Mouse (Mus musculus) thymus, postnatal 4 days (tissue): ENCODE results near the gene Cacna1s.

Source experiments
- DNase-seq: peaks from one replicate; pipeline ENCODE4 v3.0.0; 2021

Cacna1s gene

GRCm38 (mm10) chr1:136138191-136138830 lies 85.8 kb downstream of the Cacna1s start:
- DNase-seq: no peak

- DNase-seq: peak; percentile 85
Observed at GRCm38 (mm10) chr1:136139990-136140640, 87.6 kb downstream of the Cacna1s start.

DNA sequence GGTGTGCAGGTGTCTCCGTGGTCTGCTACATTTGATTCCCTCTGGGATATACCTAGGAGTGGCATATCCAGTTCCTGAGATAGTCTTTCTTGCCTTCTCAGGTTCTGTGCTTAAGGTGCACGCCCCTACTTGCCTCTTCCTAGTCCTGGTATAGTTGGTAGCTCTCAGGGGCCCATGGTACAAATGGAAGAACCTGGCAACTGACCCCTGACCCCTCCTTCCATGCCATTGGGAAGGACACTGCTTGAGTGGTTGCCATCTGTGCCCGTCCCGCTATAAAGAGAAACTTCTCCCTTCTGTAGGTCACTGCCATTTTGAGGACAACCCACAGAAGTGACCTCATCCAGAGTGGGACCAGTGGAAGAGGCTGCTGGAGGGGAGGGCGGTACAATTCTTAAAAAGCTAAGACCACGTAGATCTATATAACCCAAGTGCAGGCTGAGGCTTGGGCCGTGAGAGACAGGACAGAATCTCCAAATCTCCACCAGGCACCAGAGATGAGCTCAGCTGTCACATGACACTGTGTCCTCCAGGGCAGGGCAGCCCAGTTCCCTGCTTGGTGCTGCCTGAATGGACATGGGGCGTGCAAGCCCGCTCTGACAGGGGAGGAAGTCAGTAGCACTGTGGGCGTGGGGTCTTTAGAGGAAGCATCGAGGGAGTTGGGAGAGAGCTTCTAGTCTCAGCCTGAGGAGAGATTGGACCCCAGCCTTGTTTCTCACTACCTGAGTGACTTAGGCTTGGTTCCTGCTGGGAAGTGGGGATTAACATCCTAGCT lies 88.8 kb downstream of the Cacna1s start:
- DNase-seq: no peak

DNA sequence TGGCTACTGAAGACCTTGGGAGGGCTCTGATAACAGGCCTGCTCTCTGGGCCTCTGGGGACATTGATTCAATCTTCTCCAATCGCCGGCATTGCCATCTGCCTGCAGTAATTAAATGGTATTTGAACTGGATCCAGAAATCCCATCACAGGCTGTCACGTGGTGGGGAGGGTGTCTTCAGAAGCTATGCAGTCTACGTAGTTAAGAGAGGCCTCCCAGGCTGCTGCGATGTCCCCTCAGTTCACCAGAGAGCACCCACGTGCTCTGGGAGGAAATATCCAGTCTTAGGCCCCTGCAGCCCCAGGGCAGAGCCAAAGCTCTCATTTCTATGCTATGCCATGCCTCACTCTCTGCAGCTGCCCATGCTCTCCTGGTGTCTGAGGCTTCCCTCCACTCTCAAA lies 89.8 kb downstream of the Cacna1s start:
- DNase-seq: no peak

DNA sequence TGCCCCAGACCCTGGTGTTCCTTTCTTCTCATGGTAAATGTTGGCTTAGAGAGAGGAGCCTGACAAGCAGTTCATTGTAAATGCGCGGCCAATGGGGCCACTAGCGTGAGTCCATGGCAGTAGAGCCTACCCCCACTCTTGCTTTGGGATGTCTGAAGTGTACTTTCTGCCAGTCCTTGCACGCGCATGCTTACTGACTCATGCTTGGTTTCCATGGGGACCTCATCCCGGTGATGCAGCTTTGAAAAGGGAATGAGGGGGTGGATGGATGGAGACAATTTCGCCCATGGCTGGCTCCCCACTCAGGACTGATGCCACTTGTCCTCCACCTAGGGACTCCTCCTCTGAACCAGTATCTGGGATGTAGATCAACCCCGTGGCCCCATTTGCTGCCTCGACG lies 91.0 kb downstream of the Cacna1s start:
- no peak for DNase-seq

DNA sequence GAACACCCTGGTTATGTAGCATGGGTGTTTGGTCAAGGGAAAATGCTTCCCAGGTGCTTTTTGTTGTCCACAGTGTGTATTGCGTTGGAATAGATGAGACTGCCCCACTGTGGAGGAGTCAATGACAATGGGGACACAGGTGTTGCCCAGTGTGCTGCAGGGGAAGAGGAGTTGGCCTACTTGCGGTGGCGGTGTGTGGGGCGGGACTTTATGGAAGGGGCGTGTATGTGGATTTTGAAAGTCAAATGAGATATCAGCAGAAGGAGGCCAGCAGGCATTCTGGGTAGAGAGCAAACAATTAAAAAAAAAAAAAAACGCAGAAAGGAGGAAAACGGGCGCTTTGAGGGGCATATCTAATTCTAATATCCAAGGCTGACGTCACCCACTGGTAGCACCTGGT lies 97.2 kb downstream of the Cacna1s start:
- peak; percentile 53 for DNase-seq

- DNase-seq: no peak
Observed at GRCm38 (mm10) chr1:136151371-136151770, 98.8 kb downstream of the Cacna1s start.

- no peak for DNase-seq
Observed at GRCm38 (mm10) chr1:136156304-136156703, 103.8 kb downstream of the Cacna1s start.

DNA sequence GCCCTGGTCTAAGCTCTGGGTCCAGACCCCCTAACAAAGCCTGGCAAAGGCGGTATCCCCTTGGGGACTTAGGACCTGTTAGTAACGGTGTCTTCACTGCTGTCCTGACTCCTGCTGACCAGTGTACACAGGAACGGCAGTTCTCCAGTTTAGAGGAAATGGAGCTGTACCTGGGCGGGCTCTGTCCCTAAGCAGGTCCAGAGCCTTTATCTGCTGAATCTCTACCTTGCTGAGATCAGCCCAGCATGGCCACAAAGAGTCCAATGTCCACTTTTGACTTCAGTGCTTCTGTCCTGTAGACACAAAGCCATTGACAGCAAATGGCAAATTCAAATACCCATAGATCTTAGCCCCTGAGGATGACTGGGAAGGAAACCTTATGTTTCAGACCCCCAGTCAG lies 104.4 kb downstream of the Cacna1s start:
- no peak for DNase-seq

- peak; percentile 51 for DNase-seq
Observed at GRCm38 (mm10) chr1:136159830-136160229, 107.3 kb downstream of the Cacna1s start.

- DNase-seq: no peak
Observed at GRCm38 (mm10) chr1:136160297-136160696, 107.7 kb downstream of the Cacna1s start.

GRCm38 (mm10) chr1:136160930-136161329 lies 108.4 kb downstream of the Cacna1s start:
- DNase-seq: no peak

GRCm38 (mm10) chr1:136161333-136161921 lies 108.9 kb downstream of the Cacna1s start:
- no peak for DNase-seq

DNA sequence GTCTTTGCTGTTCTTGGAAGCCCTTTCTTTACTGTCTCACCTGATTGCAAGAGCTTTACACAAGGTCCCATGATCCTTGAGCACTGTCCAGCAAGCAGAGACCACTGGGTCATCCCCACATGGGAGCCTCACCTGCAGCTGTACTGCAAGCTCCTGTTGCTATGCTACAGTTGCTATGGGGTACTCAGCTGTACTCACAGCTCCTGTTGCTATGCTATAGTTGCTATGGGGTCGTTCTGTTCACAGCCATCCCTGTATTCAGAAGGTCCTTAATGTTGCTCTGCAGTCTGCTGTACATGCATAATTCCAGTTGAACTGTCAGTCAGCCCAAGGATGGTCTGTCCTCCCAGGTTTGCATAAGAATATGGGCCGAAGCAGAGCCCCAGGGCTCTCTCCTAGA lies 112.9 kb downstream of the Cacna1s start:
- no peak for DNase-seq

- DNase-seq: no peak
Observed at GRCm38 (mm10) chr1:136167657-136168056, 115.1 kb downstream of the Cacna1s start.
